Mouse (Mus musculus): ENCODE data around the gene Gm11239.
"Not testable (repeated sequence)": the region's sequence is repeated elsewhere in the genome, so short reads cannot be mapped to it uniquely, and the experiment has no call there.

The Gm11239 gene

GRCm38 (mm10) chr4:73668054-73668453 lies at the start of gene Gm11239:
Gene Gm11239, plus strand, starts transcription at chr4:73668354.
- not testable (repeated sequence) for DNase-seq

- DNase-seq, result not testable (repeated sequence)
Observed at GRCm38 (mm10) chr4:73622684-73623083, 45.5 kb upstream of the Gm11239 start, which contains the start of gene Gm11237. Gene Gm11237, plus strand, starts transcription at chr4:73622984.

- DNase-seq, result not testable (repeated sequence)
Observed at GRCm38 (mm10) chr4:73637821-73638220, 30.3 kb upstream of the Gm11239 start, which contains the start of gene Gm11236. Gene Gm11236, plus strand, starts transcription at chr4:73638121.

- not testable (repeated sequence) for DNase-seq
Observed at GRCm38 (mm10) chr4:73661864-73662263, 6.3 kb upstream of the Gm11239 start.

- DNase-seq, result not testable (repeated sequence)
Observed at GRCm38 (mm10) chr4:73683216-73683615, 15.1 kb downstream of the Gm11239 start, which contains the start of gene Gm428. Gene Gm428, plus strand, starts transcription at chr4:73683516.

GRCm38 (mm10) chr4:73718761-73719160 lies 50.6 kb downstream of the Gm11239 start:
- no peak for DNase-seq

- DNase-seq, result no peak
Observed at GRCm38 (mm10) chr4:73719819-73720218, 51.7 kb downstream of the Gm11239 start.

All from cerebellum, postnatal 36 days (tissue).